Mouse (Mus musculus): ENCODE measurements around the gene Btbd9.

DNA sequence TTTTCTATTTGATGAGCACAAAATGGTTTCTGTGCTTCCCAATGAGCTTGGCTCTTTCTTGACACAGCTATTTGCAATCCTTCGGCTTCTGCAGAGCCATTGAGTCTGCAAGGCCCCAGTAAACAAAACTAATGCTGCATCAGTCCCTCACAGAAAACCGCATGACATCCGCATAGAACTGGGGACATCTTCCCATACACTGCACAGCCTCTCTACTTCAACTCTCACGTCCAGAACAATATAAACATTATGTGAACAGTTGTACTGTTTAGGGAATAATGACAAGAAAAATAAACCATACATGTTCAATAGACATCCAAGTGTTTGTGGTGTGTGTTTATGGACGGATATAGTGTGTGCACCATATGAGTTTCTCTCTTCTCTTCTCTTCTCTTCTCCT is 127.7 kb downstream of the Btbd9 start:
- TF ChIP-seq CTCF (conservative IDR thresholded peaks at IDR 0.05; ENCODE audit: low read length) (no peak), POU5F1 (IDR thresholded peaks at IDR 0.05; ENCODE audit: borderline replicate concordance, low read length) (no peak), NANOG (IDR thresholded peaks at IDR 0.05; ENCODE audit: borderline replicate concordance, low read length) (no peak)
